Mouse (Mus musculus) intestine, embryonic 15.5 days (tissue): ENCODE data around the gene Wwc1. TPM values are rescaled to one million over a fixed set of nuclear protein-coding genes. Genes with fewer than 3 reads are reported as not detected.

Experiments used
- ATAC-seq: fragments of 200-750 bp; cut with Nextera tagmentation; 2 replicates; pipeline ENCODE4 v1.8.0; 2017; ENCODE audit warnings: moderate TSS enrichment, moderate library complexity
- H3K27ac ChIP-seq: fragments of 300-500 bp; sonication (generic); 2 replicates; pipeline ENCODE4 v1.5.1; 2015; ENCODE audit warnings: mild to moderate bottlenecking, inconsistent platforms
- H3K27me3 ChIP-seq: fragments of 300-500 bp; sonication (generic); replicated peaks from 2 replicates; pipeline ENCODE4 v1.6.1; 2015; ENCODE audit warnings: inconsistent platforms
- H3K36me3 ChIP-seq: fragments of 300-500 bp; sonication (generic); 2 replicates; pipeline ENCODE4 v1.6.1; 2015; ENCODE audit warnings: inconsistent platforms
- H3K4me1 ChIP-seq: fragments of 300-500 bp; sonication (generic); replicated peaks from 2 replicates; pipeline ENCODE4 v1.6.1; 2015; ENCODE audit warnings: inconsistent platforms
- H3K4me2 ChIP-seq: fragments of 300-500 bp; sonication (generic); replicated peaks from 2 replicates; pipeline ENCODE4 v1.6.1; 2015; ENCODE audit warnings: mild to moderate bottlenecking, inconsistent platforms
- H3K4me3 ChIP-seq: fragments of 300-500 bp; sonication (generic); replicated peaks from 2 replicates; pipeline ENCODE4 v1.5.1; 2015; ENCODE audit warnings: inconsistent platforms
- H3K9ac ChIP-seq: fragments of 300-500 bp; sonication (generic); 2 replicates; pipeline ENCODE4 v1.6.1; 2015; ENCODE audit warnings: inconsistent platforms
- H3K9me3 ChIP-seq: fragments of 300-500 bp; sonication (generic); 2 replicates; pipeline ENCODE4 v1.6.1; 2016; ENCODE audit warnings: inconsistent platforms
- WGBS: fragments of 180-500 bp; shearing (Covaris S2); methylation state at CpG from one replicate; pipeline ENCODE4 v1.1.7; 2015; 5-methylcytosine and 5-hydroxymethylcytosine counted together
- polyA plus RNA-seq: library from polyadenylated mRNA; unstranded; fragments of >200 nt; fragmentation: Nextera tagmentation; extraction: Ambion mirVana; gene quantifications from 2 replicates; pipeline ENCODE4 v1.2.1, GENCODE M21; 2015

Gene Wwc1
- polyA plus RNA-seq, result 14.0 and 14.1 TPM in 2 replicates

DNA sequence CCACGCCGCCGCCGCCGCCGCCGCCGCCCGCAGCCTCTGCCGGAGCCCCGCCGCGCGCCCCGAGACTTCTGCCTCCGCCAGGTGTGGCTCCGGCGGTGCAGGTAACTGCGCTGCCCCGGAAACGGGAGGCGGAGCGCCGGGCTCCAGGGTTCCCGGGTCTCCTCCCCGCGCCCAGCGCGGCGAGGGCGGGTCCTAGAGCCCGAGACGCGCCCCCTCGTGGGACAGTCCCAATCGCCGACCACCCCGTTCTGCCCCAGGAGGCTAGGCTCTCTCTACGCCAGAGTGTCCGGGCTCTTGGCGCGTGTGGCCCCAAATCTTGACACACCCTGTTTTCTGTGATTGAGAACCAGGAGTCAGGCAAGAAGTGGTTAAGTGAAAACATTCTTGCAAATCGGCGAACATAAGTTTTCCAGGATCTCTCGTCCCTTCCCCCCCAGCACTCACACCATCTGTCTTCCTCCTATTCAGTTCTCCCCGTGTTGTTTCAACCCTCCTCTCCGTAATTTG lies at the start of gene Wwc1:
Gene Wwc1 (minus strand): TSS at position 117 of the 507 bp plus-strand sequence.
- H3K9me3 ChIP-seq, result no peaks in the 10 kb centered on the region
- ATAC-seq, result peak; percentile 89
- no peaks in the 10 kb centered on the region; the same call in 1 of the 2 replicates for H3K27me3 ChIP-seq
- H3K9ac ChIP-seq, result peak within 1 kb of the TSS; percentile 65
- H3K4me1 ChIP-seq, result peaks cover 3% of the 10 kb centered on the region; the same call in 1 of the 2 replicates
- 0% methylated on average over 26 of the region's 47 CpGs for WGBS
- peak within 1 kb of the TSS; percentile 76 for H3K4me3 ChIP-seq
- H3K27ac ChIP-seq, result peak within 1 kb of the TSS; percentile 24
- peak within 1 kb of the TSS; percentile 93 for H3K4me2 ChIP-seq
- no peaks in the 10 kb centered on the region for H3K36me3 ChIP-seq

DNA sequence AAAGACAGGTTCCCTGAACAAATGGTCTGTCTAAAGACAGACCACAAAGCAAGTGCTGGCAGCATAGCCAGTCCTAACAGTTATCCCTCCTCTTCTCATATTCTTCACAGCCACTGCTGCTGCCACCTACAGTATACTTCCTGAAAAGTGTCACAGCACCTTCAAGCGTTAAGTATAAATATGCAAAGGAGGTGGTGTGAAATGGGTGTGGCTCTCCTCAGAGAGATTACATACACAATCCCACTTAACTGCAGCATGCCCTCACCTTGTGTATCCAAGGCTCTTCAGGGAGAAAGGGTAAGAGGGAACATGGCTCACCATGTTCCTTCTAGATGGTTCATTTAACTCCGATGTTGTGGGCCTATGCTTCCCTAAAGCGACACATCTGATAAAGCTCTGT lies 39.7 kb upstream of the Wwc1 start:
- H3K9me3 ChIP-seq, result no peaks in the 10 kb centered on the region
- H3K27me3 ChIP-seq, result no peaks in the 10 kb centered on the region
- H3K9ac ChIP-seq, result no peak overlapping the region
- 60% methylated on average over 3 of the region's 3 CpGs for WGBS
- ATAC-seq, result no peak
- H3K4me2 ChIP-seq, result no peak overlapping the region
- H3K27ac ChIP-seq, result no peak overlapping the region
- no peaks in the 10 kb centered on the region for H3K4me1 ChIP-seq
- H3K36me3 ChIP-seq, result no peaks in the 10 kb centered on the region
- H3K4me3 ChIP-seq, result no peak overlapping the region

DNA sequence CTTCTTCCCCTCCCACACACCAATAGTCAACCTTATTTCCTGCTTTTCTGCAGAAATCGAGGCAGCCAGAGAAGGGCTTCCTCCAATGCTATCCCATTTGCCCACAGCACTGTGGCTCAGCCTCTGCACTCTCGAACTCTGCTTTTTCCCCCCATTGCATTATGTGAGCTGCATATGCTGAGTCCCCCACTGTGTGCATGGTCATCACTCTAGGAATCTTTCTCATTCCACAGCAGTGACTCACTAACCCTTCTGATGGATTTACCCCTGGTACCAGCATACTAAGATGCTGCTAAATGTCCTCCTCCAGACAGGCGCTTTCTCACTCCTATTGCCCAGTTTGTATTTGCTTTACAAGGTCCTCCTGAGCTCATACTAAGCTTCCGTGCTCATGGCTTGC lies 32.9 kb upstream of the Wwc1 start:
- no peak for ATAC-seq
- H3K36me3 ChIP-seq, result no peaks in the 10 kb centered on the region
- no peaks in the 10 kb centered on the region for H3K4me1 ChIP-seq
- no peak overlapping the region for H3K9ac ChIP-seq
- no peaks in the 10 kb centered on the region for H3K9me3 ChIP-seq
- no peaks in the 10 kb centered on the region for H3K27me3 ChIP-seq
- H3K4me3 ChIP-seq, result no peak overlapping the region
- 65% methylated on average over 4 of the region's 4 CpGs for WGBS
- H3K4me2 ChIP-seq, result no peak overlapping the region
- H3K27ac ChIP-seq, result no peak overlapping the region

DNA sequence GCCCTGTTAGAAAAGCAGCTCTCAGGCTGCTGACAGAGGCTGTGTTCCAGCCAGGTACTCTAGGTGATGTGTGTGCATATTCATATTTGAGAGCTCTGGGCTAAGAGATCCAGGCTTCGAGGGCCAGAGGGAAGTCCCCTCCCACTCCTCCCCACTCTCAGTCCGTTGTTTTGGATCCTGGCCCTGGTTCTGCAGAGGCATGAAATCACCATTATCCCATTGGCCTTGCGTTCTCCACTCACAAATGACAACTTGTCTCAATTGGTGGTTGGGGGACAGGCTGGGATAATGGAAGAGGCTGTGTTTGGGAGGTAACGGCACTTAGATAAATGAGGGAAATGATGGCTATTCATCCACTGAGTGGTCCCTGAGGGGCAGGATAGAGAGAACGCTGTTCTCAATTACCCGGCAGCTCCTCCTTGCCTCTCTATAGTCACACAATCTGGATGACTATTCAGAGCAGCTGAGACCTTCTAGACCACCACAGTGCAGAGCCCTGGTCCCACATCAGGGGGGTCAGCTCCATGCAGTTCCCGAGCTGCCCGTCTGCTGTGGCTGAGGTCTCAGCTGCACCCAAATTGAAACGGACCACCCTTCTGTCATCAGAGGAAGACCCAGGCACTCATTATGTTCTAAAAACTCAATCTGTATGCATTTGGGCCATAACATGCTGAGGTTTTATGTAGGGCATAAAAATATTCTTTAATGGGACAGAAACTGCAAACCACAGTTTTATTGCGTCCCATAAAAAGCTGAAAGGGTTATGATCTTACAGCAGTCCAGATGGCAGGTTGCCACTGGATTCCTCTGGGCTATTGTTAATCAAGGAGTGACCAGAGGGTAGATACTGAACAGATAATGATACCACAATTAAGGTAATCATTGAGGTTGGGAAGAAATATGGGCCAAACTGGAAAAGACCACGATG lies 29.2 kb upstream of the Wwc1 start:
- H3K27me3 ChIP-seq, result no peaks in the 10 kb centered on the region
- no peak overlapping the region for H3K27ac ChIP-seq
- 70% methylated on average over 11 of the region's 11 CpGs for WGBS
- H3K9me3 ChIP-seq, result no peaks in the 10 kb centered on the region
- H3K4me1 ChIP-seq, result no peaks in the 10 kb centered on the region
- H3K4me3 ChIP-seq, result no peak overlapping the region
- H3K9ac ChIP-seq, result no peak overlapping the region
- ATAC-seq, result no peak
- H3K4me2 ChIP-seq, result no peak overlapping the region
- H3K36me3 ChIP-seq, result no peaks in the 10 kb centered on the region

DNA sequence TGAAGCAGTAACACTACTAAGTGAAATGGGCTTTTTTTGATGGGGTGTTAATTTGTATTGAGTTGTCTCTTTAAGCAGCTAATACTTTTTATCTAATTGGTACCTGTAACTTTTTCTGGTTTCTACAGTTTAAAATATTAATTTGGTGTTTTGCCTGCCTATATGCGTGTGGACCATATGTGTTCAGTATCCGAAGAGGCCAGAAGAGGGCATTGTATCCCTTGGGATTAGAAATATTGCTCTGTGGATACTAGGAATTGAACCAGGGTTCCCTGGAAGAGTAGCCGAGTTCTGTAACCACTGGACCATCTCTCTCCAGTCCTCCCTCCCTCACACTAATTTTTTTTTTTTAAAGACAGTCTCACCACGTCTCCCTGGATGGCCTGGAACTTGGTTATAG lies 22.6 kb upstream of the Wwc1 start:
- 61% methylated on average over 4 of the region's 4 CpGs for WGBS
- H3K4me2 ChIP-seq, result no peak overlapping the region
- no peak overlapping the region for H3K9ac ChIP-seq
- no peaks in the 10 kb centered on the region for H3K36me3 ChIP-seq
- H3K9me3 ChIP-seq, result no peaks in the 10 kb centered on the region
- ATAC-seq, result no peak
- H3K4me1 ChIP-seq, result 0 out of 2 replicates have a peak, but pooled peaks cover 12% of the 10 kb centered on the region
- no peak overlapping the region for H3K27ac ChIP-seq
- H3K4me3 ChIP-seq, result no peak overlapping the region
- H3K27me3 ChIP-seq, result no peaks in the 10 kb centered on the region; the same call in 1 of the 2 replicates

DNA sequence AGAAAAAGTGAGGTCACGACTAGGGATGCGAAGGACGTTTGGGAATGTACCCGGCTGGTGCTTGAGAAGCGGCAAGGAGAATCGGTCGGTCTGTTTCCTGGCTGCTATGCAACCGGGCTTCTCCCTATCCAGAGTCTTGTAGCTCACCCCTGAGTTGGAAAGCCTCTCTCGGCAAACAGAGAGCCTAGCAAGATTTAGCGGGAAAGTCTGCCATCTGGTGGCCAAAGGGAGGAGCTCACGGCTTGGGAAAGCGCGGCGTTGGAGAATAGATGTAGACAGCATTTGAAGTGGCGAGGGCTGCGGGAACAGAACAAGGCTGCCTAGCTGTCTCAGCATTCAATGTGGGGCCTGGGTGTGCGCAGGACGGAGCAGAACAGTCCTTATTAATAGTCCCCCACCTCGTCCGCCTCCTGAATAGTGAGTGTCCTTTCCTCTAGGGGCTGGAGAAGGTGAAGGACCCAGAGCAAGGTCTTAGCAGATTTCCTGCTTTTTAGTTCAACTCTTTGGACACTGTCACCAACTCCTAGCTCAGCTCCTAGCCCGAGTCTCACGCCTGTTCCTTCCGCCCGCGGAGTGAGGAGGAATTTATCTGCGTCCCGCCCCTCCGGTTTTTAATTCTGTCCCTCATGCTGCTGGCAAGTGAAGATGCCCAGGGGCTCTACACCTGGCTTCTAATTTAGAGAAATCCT lies 21.1 kb upstream of the Wwc1 start:
- Histone ChIP-seq H3K27ac (no peak overlapping the region), H3K9me3 (no peaks in the 10 kb centered on the region), H3K9ac (no peak overlapping the region), H3K4me3 (peak overlapping the region; percentile 25), H3K36me3 (no peaks in the 10 kb centered on the region), H3K27me3 (no peaks in the 10 kb centered on the region; the same call in 1 of the 2 replicates), H3K4me2 (peak overlapping the region; percentile 60), H3K4me1 (0 out of 2 replicates have a peak, but pooled peaks cover 12% of the 10 kb centered on the region)
- 5% methylated on average over 28 of the region's 28 CpGs for WGBS
- ATAC-seq, result peak; percentile 91

DNA sequence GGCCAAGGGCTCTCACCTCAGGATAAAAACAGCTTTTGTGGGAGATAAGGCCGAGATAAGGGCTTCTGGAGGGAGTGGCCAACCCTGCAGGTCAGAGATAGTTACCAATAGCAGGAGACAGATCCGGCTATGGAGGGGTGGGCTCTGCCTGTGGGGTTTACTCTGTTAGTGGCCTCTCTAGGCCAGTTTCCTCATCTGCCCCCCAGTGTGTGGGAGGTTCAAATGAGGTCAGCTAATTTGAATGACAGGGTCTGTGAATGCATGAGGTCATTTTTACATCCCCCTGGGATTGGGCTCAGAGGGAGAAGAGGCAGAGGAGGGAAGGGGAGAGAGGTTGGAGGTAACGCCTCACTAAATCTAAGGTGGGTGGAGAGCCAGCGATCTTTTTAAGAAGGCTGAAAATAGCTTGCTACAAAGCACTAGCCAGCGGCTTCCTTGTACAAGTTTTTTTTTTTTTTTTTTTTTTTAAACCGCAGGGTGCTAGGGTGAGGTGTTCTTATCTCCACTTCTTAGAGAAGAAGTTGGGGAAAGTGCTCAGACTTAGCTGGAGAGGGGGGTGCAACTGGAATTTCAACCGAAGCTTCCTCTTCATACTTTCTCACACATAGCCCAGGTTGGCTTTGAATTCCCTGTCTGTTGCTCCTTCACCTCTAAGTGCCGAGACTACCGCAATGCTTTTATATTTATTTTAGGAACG lies 20.4 kb upstream of the Wwc1 start:
- ATAC-seq, result peak; percentile 46
- Histone ChIP-seq H3K9me3 (no peaks in the 10 kb centered on the region), H3K4me2 (peak overlapping the region; percentile 60), H3K27me3 (no peaks in the 10 kb centered on the region; the same call in 1 of the 2 replicates), H3K4me1 (0 out of 2 replicates have a peak, but pooled peaks cover 12% of the 10 kb centered on the region), H3K27ac (no peak overlapping the region), H3K4me3 (peak overlapping the region; percentile 25), H3K9ac (no peak overlapping the region), H3K36me3 (no peaks in the 10 kb centered on the region)
- 6% methylated on average over 10 of the region's 10 CpGs for WGBS

DNA sequence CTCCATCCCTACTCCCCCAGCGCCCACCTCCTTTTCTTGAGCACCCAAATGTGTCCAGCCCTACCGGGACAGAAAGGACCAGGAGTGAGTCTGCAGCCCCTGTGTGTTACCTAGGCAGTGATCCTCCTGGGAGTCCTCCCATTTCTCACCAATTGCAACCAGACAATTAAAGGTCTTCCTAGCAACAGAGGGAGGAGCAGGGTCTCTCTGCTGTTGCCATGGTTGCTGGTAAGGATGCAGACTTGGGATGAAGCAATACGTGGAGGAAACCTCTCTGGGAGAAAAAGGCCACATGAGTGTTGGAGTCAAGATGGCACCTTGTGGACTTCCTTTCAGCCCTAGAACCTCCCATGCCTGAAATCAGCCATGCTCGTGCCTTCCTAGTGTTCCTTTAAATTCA lies 19.7 kb upstream of the Wwc1 start:
- ATAC-seq, result no peak

DNA sequence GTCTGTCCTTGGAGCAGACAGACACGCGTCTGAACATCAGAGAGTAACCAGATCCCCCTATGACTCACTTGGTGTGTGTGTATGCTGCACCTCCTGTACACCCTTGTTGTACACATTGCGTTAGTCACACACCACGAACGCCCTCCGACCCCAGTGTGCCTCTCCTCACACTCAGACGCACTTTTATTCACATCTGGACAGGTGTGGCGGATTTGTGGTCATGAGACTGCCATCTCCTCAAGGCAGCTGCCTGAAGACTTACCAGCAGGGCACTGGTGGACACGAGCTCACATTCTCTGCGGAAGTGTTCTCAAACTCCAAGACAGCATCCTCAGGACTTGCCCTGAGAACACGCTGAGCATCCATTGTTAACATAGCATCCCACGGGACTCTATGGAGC lies 17.7 kb upstream of the Wwc1 start:
- H3K4me1 ChIP-seq, result 0 out of 2 replicates have a peak, but pooled peaks cover 12% of the 10 kb centered on the region
- no peak overlapping the region for H3K27ac ChIP-seq
- H3K27me3 ChIP-seq, result no peaks in the 10 kb centered on the region; the same call in 1 of the 2 replicates
- no peak overlapping the region for H3K4me2 ChIP-seq
- H3K4me3 ChIP-seq, result no peak overlapping the region
- H3K36me3 ChIP-seq, result no peaks in the 10 kb centered on the region
- 66% methylated on average over 12 of the region's 12 CpGs for WGBS
- no peak for ATAC-seq
- H3K9ac ChIP-seq, result no peak overlapping the region
- H3K9me3 ChIP-seq, result no peaks in the 10 kb centered on the region

More for the DNA sequence above, 19.7 kb upstream of the Wwc1 start:
- H3K4me2 ChIP-seq, result no peak overlapping the region
- WGBS, result 31% methylated on average over 4 of the region's 4 CpGs
- no peak overlapping the region for H3K9ac ChIP-seq
- no peak overlapping the region for H3K4me3 ChIP-seq
- H3K27me3 ChIP-seq, result no peaks in the 10 kb centered on the region; the same call in 1 of the 2 replicates
- no peaks in the 10 kb centered on the region for H3K36me3 ChIP-seq
- no peaks in the 10 kb centered on the region for H3K9me3 ChIP-seq
- H3K4me1 ChIP-seq, result 0 out of 2 replicates have a peak, but pooled peaks cover 12% of the 10 kb centered on the region
- H3K27ac ChIP-seq, result no peak overlapping the region

DNA sequence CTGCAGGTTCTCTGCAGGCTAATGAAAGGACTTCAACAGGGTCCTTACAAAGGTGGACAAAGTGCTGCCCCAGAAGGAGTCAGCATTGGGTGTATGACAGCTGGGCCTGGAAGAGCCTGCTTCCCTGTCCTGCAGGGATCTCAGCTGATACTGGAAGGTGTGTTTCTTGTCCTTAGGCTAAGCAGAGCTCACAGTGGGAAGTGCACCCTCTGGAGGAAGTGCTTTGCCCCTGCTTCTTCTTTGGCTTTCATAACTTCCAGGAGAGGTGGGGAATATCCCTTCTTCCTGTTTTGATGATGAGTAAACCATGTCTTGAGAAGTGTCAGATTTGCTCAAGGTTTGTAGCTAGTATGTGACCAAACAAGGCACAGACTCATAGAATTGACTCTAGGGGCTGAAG lies 15.0 kb upstream of the Wwc1 start:
- Histone ChIP-seq H3K9ac (no peak overlapping the region), H3K36me3 (no peaks in the 10 kb centered on the region), H3K27ac (no peak overlapping the region), H3K4me3 (no peak overlapping the region), H3K4me2 (no peak overlapping the region), H3K9me3 (no peaks in the 10 kb centered on the region), H3K27me3 (no peaks in the 10 kb centered on the region; the same call in 1 of the 2 replicates), H3K4me1 (no peaks in the 10 kb centered on the region)
- no peak for ATAC-seq

DNA sequence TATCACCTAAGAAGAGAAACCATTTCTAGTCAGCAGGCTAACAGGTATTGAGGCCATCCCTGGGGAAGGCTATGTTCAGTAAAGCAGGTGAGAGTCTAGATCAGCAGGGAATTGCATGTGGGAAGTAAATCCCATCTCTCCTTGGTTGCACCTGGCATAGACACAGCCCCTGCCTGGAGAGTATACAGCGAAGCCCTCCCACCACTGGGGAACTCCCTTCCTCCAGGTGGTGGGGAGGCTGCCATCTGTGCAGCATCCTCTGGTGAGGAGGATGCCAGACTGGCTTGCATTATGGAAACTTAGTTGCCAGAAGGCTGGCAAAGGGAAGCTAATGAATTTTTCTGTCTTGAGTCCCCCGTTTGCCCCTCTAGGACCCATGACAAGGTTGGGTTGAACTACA lies 11.5 kb upstream of the Wwc1 start:
- Histone ChIP-seq H3K36me3 (no peaks in the 10 kb centered on the region), H3K27ac (no peak overlapping the region), H3K9ac (no peak overlapping the region), H3K27me3 (no peaks in the 10 kb centered on the region), H3K4me3 (no peak overlapping the region), H3K4me1 (no peaks in the 10 kb centered on the region), H3K9me3 (no peaks in the 10 kb centered on the region), H3K4me2 (no peak overlapping the region)
- WGBS, result 87% methylated on average over 2 of the region's 2 CpGs
- no peak for ATAC-seq

DNA sequence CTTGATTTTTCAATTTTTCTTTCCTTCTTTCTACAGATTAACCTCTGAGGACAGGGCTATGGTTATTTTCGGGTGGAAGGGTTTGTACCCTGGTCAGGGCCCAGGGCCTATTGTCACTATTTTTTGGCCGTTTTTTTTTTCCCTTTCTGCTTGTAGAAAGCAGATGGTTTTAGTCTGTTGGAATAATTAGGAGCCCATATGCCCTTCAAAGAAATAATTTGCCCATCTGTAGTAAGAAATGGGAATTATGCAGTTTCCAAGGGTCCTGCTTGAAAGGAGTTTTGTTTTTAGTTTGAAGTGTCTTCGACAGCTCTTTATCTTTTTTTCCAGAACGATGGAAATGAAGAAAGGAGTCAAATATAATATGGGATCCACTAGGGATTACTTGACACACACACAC lies 9.6 kb upstream of the Wwc1 start:
- no peak for ATAC-seq
- 72% methylated on average over 4 of the region's 4 CpGs for WGBS
- Histone ChIP-seq H3K27ac (no peak overlapping the region), H3K9me3 (no peaks in the 10 kb centered on the region), H3K4me3 (no peak overlapping the region), H3K4me1 (peaks cover 4% of the 10 kb centered on the region; the same call in 1 of the 2 replicates), H3K9ac (no peak overlapping the region), H3K4me2 (no peak overlapping the region), H3K36me3 (no peaks in the 10 kb centered on the region), H3K27me3 (no peaks in the 10 kb centered on the region)
